9 mouse cellular contexts compared by ENCODE assay signal in the genomic region with DNA sequence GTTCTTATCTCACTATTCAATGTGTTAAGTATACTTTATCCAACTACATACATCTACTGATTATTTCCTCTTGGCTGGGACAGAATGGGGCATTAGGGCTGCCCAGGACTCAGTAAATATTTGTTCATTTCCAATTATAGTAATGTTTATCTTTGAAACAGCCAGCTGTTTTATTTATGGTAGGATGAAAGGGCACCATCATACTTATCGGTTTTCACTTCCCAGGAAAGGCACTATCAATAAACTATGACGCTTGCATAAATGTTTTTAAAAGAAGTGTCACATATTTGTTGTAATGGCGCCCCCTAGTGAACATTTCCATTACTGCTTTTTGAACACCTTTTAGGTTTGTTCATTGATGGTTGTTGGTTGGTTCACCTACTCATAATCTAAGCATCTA. TPM values are rescaled to one million over a fixed set of nuclear protein-coding genes. Genes with fewer than 3 reads are reported as not detected.
DNase-seq lines count a peak whose midpoint lies in the region; ATAC-seq and TF ChIP-seq lines count a peak whose summit lies in the region.
"Had no signal": no experiment of that assay in that cellular context is flagged by ENCODE, and none has a peak within 500 bp of the region (broad histone marks: within the 10 kb centered on the region; RNA-seq: fewer than 3 reads in every experiment).

No protein-coding gene starts in this region.

- DNase-seq in hindbrain, postnatal 0 days (ENCODE audit: low spot score) = peak; percentile 82
- DNase-seq in urinary bladder, postnatal 25 days (ENCODE audit: low spot score) = peak; percentile 24
- no peak for DNase-seq in urinary bladder, postnatal 4 days (ENCODE audit: low spot score in 2 of 2)
- DNase-seq in embryonic facial prominence, embryonic 11.5 days (ENCODE audit: low spot score) = peak; percentile 76
- DNase-seq in lung, postnatal 36 days = peak; percentile 76
- no peak for DNase-seq in midbrain, embryonic 10.5 days (ENCODE audit: low spot score)

- no peak overlapping the region for H3K9ac ChIP-seq in hindbrain, postnatal 0 days (replicated peaks; ENCODE audit: low read length)
- no peak overlapping the region for H3K9ac ChIP-seq in hindbrain, embryonic 12.5 days
- H3K9ac ChIP-seq in embryonic facial prominence, embryonic 11.5 days (replicated peaks; ENCODE audit: low read length) = no peak overlapping the region
- H3K9ac ChIP-seq: limb, embryonic 13.5 days had no signal

- WGBS in hindbrain, postnatal 0 days = 5% methylated on average over 3 of the region's 3 CpGs
- WGBS in hindbrain, embryonic 12.5 days = 12% methylated on average over 3 of the region's 3 CpGs
- WGBS in embryonic facial prominence, embryonic 11.5 days = 9% methylated on average over 3 of the region's 3 CpGs
- 14% methylated on average over 3 of the region's 3 CpGs for WGBS in midbrain, embryonic 10.5 days

- H3K4me1 ChIP-seq in hindbrain, postnatal 0 days (ENCODE audit: insufficient read depth, low read length) = no peaks in the 10 kb centered on the region
- H3K4me1 ChIP-seq in hindbrain, embryonic 12.5 days = no peaks in the 10 kb centered on the region
- no peaks in the 10 kb centered on the region for H3K4me1 ChIP-seq in embryonic facial prominence, embryonic 11.5 days (ENCODE audit: control insufficient read depth, insufficient read depth, low read length)
- H3K4me1 ChIP-seq in midbrain, embryonic 10.5 days = no peaks in the 10 kb centered on the region
- H3K4me1 ChIP-seq: limb, embryonic 13.5 days had no signal

- H3K27me3 ChIP-seq in hindbrain, postnatal 0 days (ENCODE audit: insufficient read depth, low read length) = no peaks in the 10 kb centered on the region
- peaks cover 11% of the 10 kb centered on the region for H3K27me3 ChIP-seq in hindbrain, embryonic 12.5 days
- no peaks in the 10 kb centered on the region for H3K27me3 ChIP-seq in embryonic facial prominence, embryonic 11.5 days (ENCODE audit: control insufficient read depth, insufficient read depth, low read length)
- no peaks in the 10 kb centered on the region for H3K27me3 ChIP-seq in midbrain, embryonic 10.5 days (ENCODE audit: low read depth, poor library complexity, severe bottlenecking)

- ATAC-seq in hindbrain, postnatal 0 days = no peak
- ATAC-seq in hindbrain, embryonic 12.5 days (ENCODE audit: low FRiP score) = no peak
- no peak for ATAC-seq in embryonic facial prominence, embryonic 11.5 days (replicated peaks; ENCODE audit: insufficient number of reproducible peaks, low FRiP score, low TSS enrichment, low read depth)
- ATAC-seq in activated CD4-positive, CD25-positive, alpha-beta regulatory T cell, adult 4 months = no peak

- H3K4me2 ChIP-seq in hindbrain, postnatal 0 days (ENCODE audit: low read depth, low read length) = no peak overlapping the region
- no peak overlapping the region for H3K4me2 ChIP-seq in hindbrain, embryonic 12.5 days (replicated peaks)
- no peak overlapping the region for H3K4me2 ChIP-seq in embryonic facial prominence, embryonic 11.5 days (ENCODE audit: low read depth, low read length)
- H3K4me2 ChIP-seq: limb, embryonic 13.5 days had no signal

- H3K36me3 ChIP-seq in hindbrain, postnatal 0 days (ENCODE audit: insufficient read depth, low read length) = no peaks in the 10 kb centered on the region
- H3K36me3 ChIP-seq in hindbrain, embryonic 12.5 days = no peaks in the 10 kb centered on the region
- no peaks in the 10 kb centered on the region for H3K36me3 ChIP-seq in embryonic facial prominence, embryonic 11.5 days (replicated peaks; ENCODE audit: control insufficient read depth, insufficient read depth, low read depth, low read length)
- H3K36me3 ChIP-seq in midbrain, embryonic 10.5 days = no peaks in the 10 kb centered on the region
- H3K36me3 ChIP-seq: limb, embryonic 13.5 days had no signal

- H3K9me3 ChIP-seq in hindbrain, postnatal 0 days (ENCODE audit: low read length) = no peaks in the 10 kb centered on the region
- no peaks in the 10 kb centered on the region for H3K9me3 ChIP-seq in hindbrain, embryonic 12.5 days (replicated peaks)
- no peaks in the 10 kb centered on the region for H3K9me3 ChIP-seq in embryonic facial prominence, embryonic 11.5 days (replicated peaks; ENCODE audit: control insufficient read depth, low read length)
- no peaks in the 10 kb centered on the region for H3K9me3 ChIP-seq in midbrain, embryonic 10.5 days (replicated peaks)
- H3K9me3 ChIP-seq: limb, embryonic 13.5 days had no signal

- peak; percentile 66 for TF ChIP-seq CTCF in hindbrain, postnatal 0 days (IDR thresholded peaks at IDR 0.05; ENCODE audit: low read depth)

- H3K4me3 ChIP-seq in hindbrain, postnatal 0 days (ENCODE audit: low read length) = no peak overlapping the region
- H3K4me3 ChIP-seq in hindbrain, embryonic 12.5 days = no peak overlapping the region
- H3K4me3 ChIP-seq in embryonic facial prominence, embryonic 11.5 days (ENCODE audit: low read depth, low read length) = no peak overlapping the region
- H3K4me3 ChIP-seq in midbrain, embryonic 10.5 days = no peak overlapping the region
- H3K4me3 ChIP-seq: limb, embryonic 13.5 days had no signal

- no peak overlapping the region for H3K27ac ChIP-seq in hindbrain, postnatal 0 days
- H3K27ac ChIP-seq in hindbrain, embryonic 12.5 days = no peak overlapping the region
- no peak overlapping the region for H3K27ac ChIP-seq in embryonic facial prominence, embryonic 11.5 days (replicated peaks; ENCODE audit: low read depth, low read length)
- no peak overlapping the region for H3K27ac ChIP-seq in midbrain, embryonic 10.5 days (replicated peaks)
- H3K27ac ChIP-seq: limb, embryonic 13.5 days had no signal

RNA-seq across cellular contexts. Expression of a gene that starts 35.8 kb away (rescaled TPM):
- 2.4 and 2.6 TPM in 2 replicates for total RNA-seq in hindbrain, postnatal 0 days (2014; rRNA removed)
- 4.3 TPM in 2 replicates for polyA plus RNA-seq in hindbrain, postnatal 0 days (2015; fragmentation: Nextera tagmentation; extraction: Ambion mirVana)
- polyA plus RNA-seq in hindbrain, embryonic 12.5 days (2016; fragmentation: Nextera tagmentation; extraction: Ambion mirVana) = 18.4 and 18.9 TPM in 2 replicates
- 0.93 and 1.3 TPM in 2 replicates for polyA plus RNA-seq in embryonic facial prominence, embryonic 11.5 days (2014; fragmentation: Nextera tagmentation; extraction: Ambion mirVana)
- not detected for polyA plus RNA-seq in activated CD4-positive, CD25-positive, alpha-beta regulatory T cell, adult 4 months (2017; shearing (Covaris generic))
- 9.0 and 11.0 TPM in 2 replicates for polyA plus RNA-seq in midbrain, embryonic 10.5 days (2016; fragmentation: Nextera tagmentation; extraction: Ambion mirVana)

Comparison
In these comparisons a context has a peak if more than half of its experiments do, and no peak if none do; other contexts are left out.
1. DNase-seq: peak in hindbrain, postnatal 0 days (single experiment), urinary bladder, postnatal 25 days (single experiment), embryonic facial prominence, embryonic 11.5 days (single experiment) and lung, postnatal 36 days (single experiment); none in urinary bladder, postnatal 4 days (0 of 2) and midbrain, embryonic 10.5 days (single experiment).